Mouse (Mus musculus) effector memory CD4-positive, alpha-beta T cell, adult 5 months (primary cell): ENCODE data around the gene Olfr401. TPM values are rescaled to one million over a fixed set of nuclear protein-coding genes. Genes with fewer than 3 reads are reported as not detected.

ENCODE experiments used
- polyA plus RNA-seq: library from polyadenylated mRNA; unstranded; fragments of 100-300 nt; shearing (Covaris generic); gene quantifications from one replicate; pipeline ENCODE4 v1.2.1, GENCODE M21; 2017

Olfr401 gene
- polyA plus RNA-seq = not detected

GRCm38 (mm10) chr11:74113412-74113811, at the start of gene Olfr401:
Olfr401 (plus strand) TSS chr11:74113712.

GRCm38 (mm10) chr11:74069655-74070054, 43.9 kb upstream of the Olfr401 start, which contains the start of gene Zfp616:
Zfp616 (plus strand) TSS chr11:74069955.

GRCm38 (mm10) chr11:74153229-74153628, 39.7 kb downstream of the Olfr401 start, which contains the start of gene Olfr402:
Olfr402 (plus strand) TSS chr11:74153529.

Other genes starting within 250 kb of the Olfr401 start
- gene Olfr394, start 222.9 kb upstream of the Olfr401 start, polyA plus RNA-seq = not detected
- gene Olfr395, start 204.4 kb upstream of the Olfr401 start, polyA plus RNA-seq = not detected
- not detected for gene Olfr23, start 177.0 kb upstream of the Olfr401 start, polyA plus RNA-seq
- gene Olfr397, start 152.9 kb upstream of the Olfr401 start, polyA plus RNA-seq = not detected
- gene Olfr398, start 123.3 kb upstream of the Olfr401 start, polyA plus RNA-seq = not detected
- gene Olfr139, start 57.2 kb upstream of the Olfr401 start, polyA plus RNA-seq = not detected
- gene Olfr399, start 57.1 kb upstream of the Olfr401 start, polyA plus RNA-seq = not detected
- gene Zfp616, start 43.8 kb upstream of the Olfr401 start, polyA plus RNA-seq = not detected
- gene Olfr402, start 39.8 kb downstream of the Olfr401 start, polyA plus RNA-seq = not detected
- not detected for gene Olfr403, start 72.5 kb downstream of the Olfr401 start, polyA plus RNA-seq
- gene Olfr43, start 97.7 kb downstream of the Olfr401 start, polyA plus RNA-seq = not detected
- gene Olfr406, start 146.1 kb downstream of the Olfr401 start, polyA plus RNA-seq = not detected
- gene Olfr59, start 170.0 kb downstream of the Olfr401 start, polyA plus RNA-seq = not detected
- gene Olfr410, start 224.3 kb downstream of the Olfr401 start, polyA plus RNA-seq = not detected
- gene Olfr411, start 238.9 kb downstream of the Olfr401 start, polyA plus RNA-seq = not detected
- not detected for gene Olfr412, start 248.4 kb downstream of the Olfr401 start, polyA plus RNA-seq